Mouse (Mus musculus) adrenal gland, postnatal 0 days (tissue): Measurements from ENCODE around the gene Dlx3. TPM values are rescaled to one million over a fixed set of nuclear protein-coding genes. Genes with fewer than 3 reads are reported as not detected.

Experiments
- polyA plus RNA-seq: library from polyadenylated mRNA; unstranded; fragments of >200 nt; fragmentation: Nextera tagmentation; extraction: Ambion mirVana; gene quantifications from 2 replicates; pipeline ENCODE4 v1.2.1, GENCODE M21; 2015

Dlx3 gene
- 0.04 TPM in 1 of 2 replicates, not detected in the other for polyA plus RNA-seq

DNA sequence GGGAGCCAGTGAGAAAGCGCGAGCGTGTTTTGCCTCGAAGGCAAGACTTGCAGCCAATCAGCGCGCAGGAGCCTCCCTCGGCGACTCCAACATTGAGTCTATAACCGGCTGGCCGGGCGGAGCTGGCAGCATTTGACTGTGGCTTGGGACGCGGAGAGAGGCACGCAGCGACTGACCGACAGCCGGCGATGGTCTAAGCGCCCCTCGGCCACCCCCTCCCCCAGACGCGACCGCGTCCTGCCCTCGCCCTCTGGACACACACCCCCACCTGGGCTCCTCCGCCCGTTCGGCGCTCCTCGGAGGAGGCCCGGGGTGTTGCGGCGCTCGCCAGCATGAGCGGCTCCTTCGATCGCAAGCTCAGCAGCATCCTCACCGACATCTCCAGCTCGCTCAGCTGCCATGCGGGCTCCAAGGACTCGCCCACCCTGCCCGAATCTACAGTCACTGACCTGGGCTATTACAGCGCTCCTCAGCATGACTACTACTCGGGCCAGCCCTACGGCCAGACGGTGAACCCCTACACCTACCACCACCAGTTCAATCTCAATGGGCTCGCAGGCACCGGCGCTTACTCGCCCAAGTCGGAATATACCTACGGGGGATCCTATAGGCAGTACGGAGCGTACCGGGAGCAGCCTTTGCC lies at the start of gene Dlx3:
Gene Dlx3 (plus strand): TSS at position 130 of the 643 bp plus-strand sequence.

DNA sequence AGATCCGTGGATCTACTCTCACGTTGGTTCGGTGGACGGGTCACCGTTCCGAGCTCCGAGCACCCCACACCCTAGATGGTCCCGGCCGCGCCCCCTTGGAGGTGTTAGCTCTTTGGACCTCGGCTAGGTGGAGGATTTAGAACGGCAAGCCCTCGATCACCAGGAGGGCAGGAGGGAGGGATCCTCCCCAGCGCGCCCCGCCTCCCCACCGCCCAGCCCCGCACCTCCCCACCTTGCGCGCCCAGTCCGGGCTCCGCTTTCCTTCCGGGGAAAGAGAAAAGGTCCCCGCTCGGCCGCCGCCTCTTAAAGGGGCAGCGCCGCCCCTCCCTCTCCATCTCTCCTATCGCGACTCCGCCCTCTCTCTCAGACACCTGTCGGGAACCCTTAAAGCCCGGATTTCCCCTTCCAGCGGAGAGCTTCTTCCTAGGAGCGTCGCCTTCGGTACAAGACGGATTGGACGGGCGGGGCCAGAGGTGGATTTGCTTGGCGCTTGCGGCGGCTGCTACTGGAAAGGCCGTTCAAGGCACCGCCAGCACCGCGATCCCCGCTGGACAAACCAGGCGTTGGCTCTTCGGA lies 43.3 kb upstream of the Dlx3 start, which contains the start of gene Itga3:
Gene Itga3 (minus strand): TSS at position 266 of the 576 bp plus-strand sequence.

DNA sequence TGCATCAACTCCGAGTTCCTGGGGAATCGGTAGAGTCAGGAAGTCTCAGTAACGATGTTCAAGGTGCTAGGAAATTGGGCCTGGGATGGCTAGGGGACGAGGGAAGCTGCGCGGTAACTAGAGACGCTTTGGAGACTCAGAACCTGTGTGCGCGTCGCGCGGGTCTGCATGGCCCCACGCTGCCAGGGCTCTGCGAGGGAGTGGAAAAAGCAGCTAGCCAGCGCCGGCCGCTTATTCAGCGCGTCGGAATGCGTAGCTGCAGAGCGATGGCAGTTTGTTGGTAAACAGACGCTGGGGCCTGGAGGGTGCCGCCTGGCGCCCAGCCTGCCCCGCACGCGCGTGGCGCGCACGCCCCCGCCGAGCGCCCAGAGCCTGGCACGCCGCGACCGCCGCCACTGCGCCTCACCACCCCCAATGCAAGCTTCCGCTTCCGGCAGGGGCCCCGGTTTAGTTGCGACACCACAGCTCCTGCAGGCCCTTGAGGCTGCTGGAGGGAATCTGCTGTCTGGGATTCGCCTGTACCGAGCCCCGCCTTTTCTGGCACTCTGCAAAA lies 26.0 kb downstream of the Dlx3 start, which contains the start of gene Dlx4:
Gene Dlx4 (minus strand): TSS at position 413 of the 553 bp plus-strand sequence.

Other genes with a start within 250 kb of the Dlx3 start
- gene Col1a1, start 183.9 kb upstream of the Dlx3 start, polyA plus RNA-seq = 648 and 745 TPM in 2 replicates
- not detected in 2 replicates for gene Hils1, start 152.5 kb upstream of the Dlx3 start, polyA plus RNA-seq
- gene Sgca, start 143.8 kb upstream of the Dlx3 start, polyA plus RNA-seq = 0.46 and 1.4 TPM in 2 replicates
- gene Ppp1r9b, start 129.1 kb upstream of the Dlx3 start, polyA plus RNA-seq = 8.7 and 10.2 TPM in 2 replicates
- 14.8 and 27.2 TPM in 2 replicates for gene Samd14, start 110.2 kb upstream of the Dlx3 start, polyA plus RNA-seq
- gene Pdk2, start 78.8 kb upstream of the Dlx3 start, polyA plus RNA-seq = 38.4 and 48.3 TPM in 2 replicates
- gene Itga3, start 43.3 kb upstream of the Dlx3 start, polyA plus RNA-seq = 12.8 and 14.5 TPM in 2 replicates
- gene Dlx4, start 26.1 kb downstream of the Dlx3 start, polyA plus RNA-seq = 0.44 and 0.66 TPM in 2 replicates
- 0.16 TPM in 1 of 2 replicates, not detected in the other for gene Tac4, start 141.4 kb downstream of the Dlx3 start, polyA plus RNA-seq
- 33.6 and 43.4 TPM in 2 replicates for gene Kat7, start 190.1 kb downstream of the Dlx3 start, polyA plus RNA-seq
- gene Fam117a, start 216.9 kb downstream of the Dlx3 start, polyA plus RNA-seq = 8.1 and 8.6 TPM in 2 replicates